Mouse (Mus musculus) frontal cortex, adult (tissue): ENCODE results near the gene Catsperb.
"Not testable (repeated sequence)": the region's sequence is repeated elsewhere in the genome, so short reads cannot be mapped to it uniquely, and the experiment has no call there.

Experiments
- ATAC-seq: cut with Nextera tagmentation; 2 replicates; pipeline ENCODE4 v1.9.2; 2017; ENCODE audit warnings: mild to moderate bottlenecking, moderate library complexity, mixed read lengths; ENCODE audit not compliant: low TSS enrichment

Catsperb gene

GRCm38 (mm10) chr12:101404353-101404752 lies at the start of gene Catsperb:
Gene Catsperb, plus strand, starts transcription at chr12:101404653.
- ATAC-seq, result not testable (repeated sequence)

GRCm38 (mm10) chr12:101361468-101361867 lies 43.0 kb upstream of the Catsperb start:
- peak; percentile 64; the same call in 1 of the 2 replicates for ATAC-seq

DNA sequence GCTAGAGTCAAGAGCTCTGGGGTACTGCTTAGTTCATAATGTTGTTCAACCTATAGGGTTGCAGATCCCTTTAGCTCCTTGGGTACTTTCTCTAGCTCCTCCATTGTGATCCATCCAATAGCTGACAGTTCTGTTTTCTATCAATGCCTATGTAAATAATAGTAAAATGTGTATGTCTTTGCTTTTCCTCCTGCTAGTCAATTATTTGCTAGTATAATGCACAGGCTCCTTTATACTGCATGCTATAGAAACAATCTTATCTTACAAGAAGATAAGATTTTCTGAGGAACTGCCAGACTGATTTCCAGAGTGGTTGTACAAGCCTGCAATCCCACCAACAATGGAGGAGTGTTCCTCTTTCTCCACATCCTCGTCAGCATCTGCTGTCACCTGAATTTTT lies 23.0 kb upstream of the Catsperb start:
- ATAC-seq, result not testable (repeated sequence)

DNA sequence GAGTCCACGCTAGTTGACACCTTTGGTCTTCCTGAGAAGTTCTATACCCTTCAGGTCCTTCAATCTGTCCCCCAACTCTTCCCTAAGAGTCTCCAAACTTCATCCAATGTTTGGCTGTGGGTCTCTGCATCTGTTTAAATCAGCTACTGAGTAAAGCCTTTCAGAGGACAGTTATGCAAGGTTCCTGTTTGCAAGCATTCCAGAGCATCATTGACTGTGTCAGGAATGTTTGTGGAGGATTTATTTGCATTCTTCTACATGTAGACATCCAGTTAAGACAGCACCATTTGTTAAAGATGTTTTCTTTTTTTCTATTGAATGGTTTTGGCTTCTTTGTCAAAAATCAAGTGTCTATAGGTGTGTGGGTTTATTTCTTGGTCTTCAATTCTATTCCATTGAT lies 21.7 kb downstream of the Catsperb start:
- ATAC-seq, result no peak

DNA sequence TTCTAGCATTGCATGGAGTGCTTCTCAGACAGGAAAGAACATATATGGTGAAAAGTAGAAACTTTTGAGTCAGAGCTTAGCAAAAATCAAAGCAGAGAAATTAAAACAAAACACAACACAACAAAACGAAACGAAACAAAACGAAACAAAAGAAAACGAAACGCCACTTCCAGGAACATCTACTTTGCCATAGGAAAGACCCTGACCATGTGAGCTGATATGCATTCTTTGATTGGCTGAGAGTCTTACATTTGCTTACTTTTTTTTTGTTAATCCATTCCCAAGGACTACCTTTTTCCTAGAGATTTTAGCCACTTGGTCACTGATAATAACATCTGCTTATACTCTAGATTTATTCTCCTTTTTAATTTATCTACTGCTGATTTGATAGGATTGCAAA lies 57.6 kb downstream of the Catsperb start:
- ATAC-seq, result no peak

DNA sequence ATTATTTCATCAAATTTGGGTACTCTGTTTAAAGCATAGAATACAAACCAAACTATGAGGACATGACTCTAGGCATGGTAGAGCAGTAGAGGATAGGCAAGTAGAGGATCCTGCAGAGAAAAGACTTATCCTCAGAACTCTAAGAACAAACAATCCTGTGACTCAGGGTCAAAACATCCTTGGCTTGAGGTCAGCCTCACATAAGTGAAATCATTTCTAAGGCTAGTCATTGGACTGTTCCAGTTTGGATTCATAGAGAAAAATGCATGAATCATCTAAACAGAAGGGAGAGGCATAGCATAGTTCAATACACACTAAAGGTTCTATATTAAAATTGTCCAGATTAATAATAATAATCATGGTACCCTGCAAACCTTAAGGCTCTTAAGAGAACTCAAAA lies 79.1 kb downstream of the Catsperb start:
- ATAC-seq, result no peak

DNA sequence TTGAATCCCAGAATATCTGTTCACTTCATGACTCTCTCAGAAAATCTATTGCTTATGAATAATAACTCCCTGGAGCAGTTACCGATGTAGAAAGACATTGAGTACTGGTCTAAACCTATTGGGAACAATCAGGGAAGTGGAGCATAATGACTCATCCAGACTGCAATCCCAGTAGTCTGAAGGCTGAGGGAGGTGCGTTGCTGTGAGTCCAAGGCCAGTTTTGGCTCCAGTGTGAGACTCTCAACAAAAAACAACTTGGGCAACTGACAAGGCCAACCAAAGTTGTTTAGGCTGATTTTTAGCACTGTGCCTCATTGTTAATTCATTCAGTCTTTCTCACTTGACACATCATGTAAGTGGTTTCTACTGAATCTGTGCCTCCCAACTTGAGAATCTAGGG lies 106.9 kb downstream of the Catsperb start:
- not testable (repeated sequence) for ATAC-seq

DNA sequence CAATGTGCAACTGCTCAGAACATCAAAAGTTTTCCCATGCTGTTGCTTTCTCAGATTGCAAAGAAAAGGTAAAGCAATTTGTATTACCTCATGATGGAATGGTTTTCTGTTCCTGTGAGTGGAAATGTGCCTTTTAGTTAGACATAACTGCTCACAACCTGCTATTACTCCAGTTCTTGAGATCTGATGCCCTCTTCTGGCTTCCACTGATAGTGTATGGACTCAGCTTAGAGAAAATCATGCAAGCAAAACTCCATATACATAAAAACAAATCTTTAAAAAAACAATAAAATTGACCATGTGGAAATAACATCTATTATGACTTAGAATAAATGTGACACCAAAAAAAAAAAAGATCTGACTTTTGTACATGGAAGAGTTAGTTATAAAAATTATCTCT lies 202.2 kb downstream of the Catsperb start:
- ATAC-seq, result not testable (repeated sequence)

DNA sequence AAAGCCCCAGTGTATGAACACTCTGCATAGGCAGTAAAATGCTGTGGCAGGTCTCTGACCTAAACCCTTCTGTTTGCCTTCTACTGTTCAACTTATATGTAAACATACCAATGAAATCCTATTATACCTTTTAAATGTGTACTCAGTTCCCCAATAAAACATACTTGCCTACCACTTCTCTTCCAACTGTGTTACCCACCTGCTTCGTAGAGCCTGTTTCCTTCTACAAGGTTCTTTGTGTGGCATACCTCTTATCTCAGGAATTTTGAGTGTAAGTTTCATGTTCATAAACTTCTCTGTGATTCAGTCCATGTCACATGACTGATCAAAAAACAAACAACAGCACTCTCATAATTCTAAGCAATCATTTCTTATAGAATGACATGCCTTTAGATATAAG lies 228.7 kb downstream of the Catsperb start:
- no peak for ATAC-seq

GRCm38 (mm10) chr12:101667502-101667901 lies 263.0 kb downstream of the Catsperb start:
- no peak for ATAC-seq
